Mouse (Mus musculus): Measurements from ENCODE around the gene Mlh1.

GRCm38 (mm10) chr9:111204601-111205375 is 66.8 kb downstream of the Mlh1 start:
- TF ChIP-seq MAFK (IDR thresholded peaks at IDR 0.05; ENCODE audit: insufficient read depth, low read depth, low read length) (no peak), ZC3H11A (IDR thresholded peaks at IDR 0.05; ENCODE audit: borderline replicate concordance, low read depth, low read length) (no peak), ZNF384 (IDR thresholded peaks at IDR 0.05; ENCODE audit: low read depth, low read length) (no peak)
